Mouse (Mus musculus): Measurements from ENCODE around the gene Fbxl18. TPM values are rescaled to one million over a fixed set of nuclear protein-coding genes. Genes with fewer than 3 reads are reported as not detected.

The Fbxl18 gene
- polyA plus RNA-seq, 1 experiment from 2014 or later: 7.2 TPM

DNA sequence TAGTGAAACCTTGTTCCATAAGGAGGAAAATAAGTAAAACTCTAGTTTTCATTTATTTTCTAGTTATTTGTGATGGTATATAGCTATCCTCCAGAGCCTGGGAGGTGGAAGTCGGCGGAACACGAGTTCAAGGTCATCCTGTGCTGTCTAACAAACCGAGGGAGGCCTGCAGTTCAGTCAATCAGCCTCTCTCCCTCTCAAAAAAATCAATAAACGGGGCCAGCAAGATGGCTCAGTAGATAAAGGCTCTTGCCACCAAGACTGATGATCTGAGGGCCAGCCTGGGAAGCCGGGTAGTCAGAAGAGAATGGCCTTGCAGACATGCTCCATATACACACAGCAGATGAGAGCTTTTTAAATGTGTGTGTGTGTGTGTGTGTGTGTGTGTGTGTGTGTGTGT lies 71.1 kb downstream of the Fbxl18 start:
- Histone ChIP-seq H3K9ac (ENCODE audit: low read length) (peak overlapping the region; percentile 100), H3K9me3 (ENCODE audit: control insufficient read depth, low read length) (no peaks in the 10 kb centered on the region), H3K4me2 (ENCODE audit: low read length) (peak overlapping the region; percentile 81), H3K36me3 (ENCODE audit: control insufficient read depth, insufficient read depth, low read length) (no peaks in the 10 kb centered on the region), H3K27me3 (ENCODE audit: control insufficient read depth, insufficient read depth, low read length) (no peaks in the 10 kb centered on the region), H3K4me1 (ENCODE audit: control insufficient read depth in 2 of 2, insufficient read depth in 2 of 2, low read length in 2 of 2) (peaks cover 22 to 29% of the 10 kb centered on the region in 2 experiments), H3K27ac (replicated peaks in 1 of 2; ENCODE audit: control insufficient read depth in 1 of 2, insufficient read depth in 1 of 2, low read depth in 2 of 2, low read length in 2 of 2) (peak overlapping the region; percentile 100), H3K4me3 (ENCODE audit: control insufficient read depth in 1 of 2, insufficient read depth in 1 of 2, low read depth in 1 of 2, low read length in 2 of 2) (peak overlapping the region; percentile 90 to 98)
- 31% methylated on average over 6 of the region's 6 CpGs for WGBS
- no peak for ATAC-seq (ENCODE audit: insufficient number of reproducible peaks, insufficient read depth, low FRiP score, low read depth)

DNA sequence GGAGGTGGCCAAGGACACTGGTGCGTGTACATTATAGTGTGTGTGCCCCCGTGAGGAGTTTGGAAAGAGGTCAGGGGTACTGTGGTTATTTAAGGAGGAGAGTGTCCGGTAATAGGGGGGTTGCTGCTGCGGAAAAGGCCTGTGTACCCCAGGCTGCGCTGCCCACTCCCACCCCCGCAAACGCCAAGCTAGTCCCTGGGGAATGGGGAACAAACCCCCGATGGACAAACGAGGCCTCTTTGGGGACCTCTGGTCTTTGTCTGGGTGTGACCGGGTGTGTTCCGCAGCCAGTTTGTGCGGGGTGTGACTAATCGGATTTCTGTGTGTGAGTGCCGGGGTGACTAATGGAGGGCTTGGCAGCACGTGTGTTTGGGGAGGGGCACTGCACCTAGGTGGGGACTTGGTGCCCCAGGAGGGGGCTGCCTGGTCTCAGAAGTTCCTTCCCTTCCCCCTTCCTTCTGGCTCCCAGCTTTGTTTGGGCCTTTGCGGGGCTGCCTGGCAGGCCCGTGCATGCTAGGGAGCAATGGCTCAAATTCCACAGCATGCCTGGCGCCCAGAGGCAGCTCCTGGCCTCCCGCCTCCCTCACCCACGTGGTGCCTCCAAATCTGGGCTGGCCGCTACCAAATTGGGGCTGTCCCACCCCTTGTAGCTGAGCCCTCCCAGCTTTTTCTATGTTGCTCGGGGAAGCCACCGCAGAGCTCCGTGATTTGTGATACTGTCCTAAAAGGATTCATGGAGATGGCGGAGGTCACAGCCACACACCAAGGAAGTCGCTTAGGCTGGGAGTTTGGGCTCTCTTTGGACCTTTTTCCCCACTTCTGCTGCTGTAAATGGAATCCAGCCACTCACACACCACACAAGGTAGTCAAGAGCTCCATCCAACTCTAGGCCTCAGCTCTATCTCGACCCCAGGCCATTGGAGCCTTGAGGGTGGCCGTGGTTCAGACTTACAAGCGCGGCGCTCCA lies 71.8 kb downstream of the Fbxl18 start:
- Histone ChIP-seq H3K4me3 (ENCODE audit: control insufficient read depth in 1 of 2, insufficient read depth in 1 of 2, low read depth in 1 of 2, low read length in 2 of 2) (peak overlapping the region; percentile 90 to 98), H3K27me3 (ENCODE audit: control insufficient read depth, insufficient read depth, low read length) (no peaks in the 10 kb centered on the region), H3K9me3 (ENCODE audit: control insufficient read depth, low read length) (no peaks in the 10 kb centered on the region), H3K36me3 (ENCODE audit: control insufficient read depth, insufficient read depth, low read length) (no peaks in the 10 kb centered on the region), H3K9ac (ENCODE audit: low read length) (peak overlapping the region; percentile 100), H3K4me1 (ENCODE audit: control insufficient read depth in 2 of 2, insufficient read depth in 2 of 2, low read length in 2 of 2) (peaks cover 22 to 29% of the 10 kb centered on the region in 2 experiments), H3K4me2 (ENCODE audit: low read length) (peak overlapping the region; percentile 81), H3K27ac (replicated peaks in 1 of 2; ENCODE audit: control insufficient read depth in 1 of 2, insufficient read depth in 1 of 2, low read depth in 2 of 2, low read length in 2 of 2) (peak overlapping the region; percentile 100)
- peak; percentile 71 for ATAC-seq (ENCODE audit: insufficient number of reproducible peaks, insufficient read depth, low FRiP score, low read depth)
- 6% methylated on average over 30 of the region's 31 CpGs for WGBS

DNA sequence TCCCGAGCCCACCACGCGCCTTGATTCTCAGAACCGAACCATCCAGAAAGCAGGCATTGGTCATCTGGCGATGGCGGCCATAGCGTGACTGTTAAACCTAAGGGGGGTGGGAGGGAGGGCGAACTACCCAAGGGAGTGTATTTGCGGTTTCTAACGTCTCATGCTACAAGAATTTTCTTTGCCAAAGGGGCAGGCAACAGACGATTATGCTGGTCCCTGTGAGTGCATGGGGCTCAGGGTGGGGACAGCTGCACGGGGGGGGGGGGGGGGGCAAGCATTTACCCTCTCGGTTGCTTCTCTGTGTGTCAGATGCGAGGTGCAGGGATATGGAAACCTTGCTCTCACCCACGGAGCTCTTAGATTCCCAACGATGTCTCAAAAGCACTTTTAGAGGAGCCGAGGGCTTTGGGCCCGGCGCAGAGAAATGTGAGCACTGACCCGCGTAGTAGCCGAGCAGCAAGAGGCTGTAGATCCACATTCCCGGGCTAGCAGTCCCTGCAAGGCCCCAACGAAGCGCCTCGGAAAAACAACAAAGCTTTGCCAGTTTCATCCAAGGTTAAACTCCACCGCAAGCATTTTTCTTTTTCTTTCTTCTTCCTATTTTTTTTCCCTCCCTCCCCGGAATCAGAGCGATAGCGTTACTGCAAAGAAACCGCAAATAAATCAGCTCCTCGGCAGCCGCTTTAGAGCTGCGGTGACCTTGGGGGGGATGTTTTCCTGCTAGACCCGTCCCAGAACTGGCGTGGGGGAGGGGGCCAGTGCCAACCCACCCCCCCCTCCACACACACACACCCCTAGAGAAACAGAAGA lies 72.7 kb downstream of the Fbxl18 start:
- ATAC-seq (ENCODE audit: insufficient number of reproducible peaks, insufficient read depth, low FRiP score, low read depth): no peak
- Histone ChIP-seq H3K27ac (replicated peaks in 1 of 2; ENCODE audit: control insufficient read depth in 1 of 2, insufficient read depth in 1 of 2, low read depth in 2 of 2, low read length in 2 of 2) (peak overlapping the region; percentile 100), H3K36me3 (ENCODE audit: control insufficient read depth, insufficient read depth, low read length) (no peaks in the 10 kb centered on the region), H3K4me3 (ENCODE audit: control insufficient read depth in 1 of 2, insufficient read depth in 1 of 2, low read depth in 1 of 2, low read length in 2 of 2) (peak overlapping the region; percentile 90 to 98), H3K9ac (ENCODE audit: low read length) (peak overlapping the region; percentile 100), H3K4me1 (ENCODE audit: control insufficient read depth in 2 of 2, insufficient read depth in 2 of 2, low read length in 2 of 2) (peaks cover 22 to 29% of the 10 kb centered on the region in 2 experiments), H3K4me2 (ENCODE audit: low read length) (peak overlapping the region; percentile 81), H3K9me3 (ENCODE audit: control insufficient read depth, low read length) (no peaks in the 10 kb centered on the region), H3K27me3 (ENCODE audit: control insufficient read depth, insufficient read depth, low read length) (no peaks in the 10 kb centered on the region)
- WGBS: 2% methylated on average over 35 of the region's 36 CpGs

DNA sequence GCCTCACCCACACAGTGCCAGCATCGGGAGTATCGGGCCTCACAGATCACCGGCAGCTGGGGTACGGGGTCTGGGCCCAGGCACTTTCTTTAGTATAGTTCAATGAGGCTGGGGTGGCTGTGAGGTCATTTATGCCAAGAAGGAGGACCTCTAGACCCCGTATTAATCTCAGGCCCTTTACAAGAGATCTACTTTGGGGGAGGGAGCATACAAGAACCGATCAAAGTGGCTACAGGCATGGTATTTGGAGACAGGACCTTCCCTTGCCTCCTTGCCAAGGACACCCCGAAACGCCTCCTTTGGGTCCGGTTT lies 73.3 kb downstream of the Fbxl18 start:
- peak overlapping the region; percentile 100 for H3K9ac ChIP-seq (ENCODE audit: low read length)
- no peaks in the 10 kb centered on the region for H3K36me3 ChIP-seq (ENCODE audit: control insufficient read depth, insufficient read depth, low read length)
- no peaks in the 10 kb centered on the region for H3K9me3 ChIP-seq (ENCODE audit: control insufficient read depth, low read length)
- peaks cover 22 to 29% of the 10 kb centered on the region in 2 experiments for H3K4me1 ChIP-seq (ENCODE audit: control insufficient read depth in 2 of 2, insufficient read depth in 2 of 2, low read length in 2 of 2)
- peak overlapping the region; percentile 100 for H3K27ac ChIP-seq (replicated peaks in 1 of 2; ENCODE audit: control insufficient read depth in 1 of 2, insufficient read depth in 1 of 2, low read depth in 2 of 2, low read length in 2 of 2)
- under 1% methylated on average over 9 of the region's 9 CpGs for WGBS
- H3K27me3 ChIP-seq (ENCODE audit: control insufficient read depth, insufficient read depth, low read length): no peaks in the 10 kb centered on the region
- ATAC-seq (ENCODE audit: insufficient number of reproducible peaks, insufficient read depth, low FRiP score, low read depth): no peak
- peak overlapping the region; percentile 81 for H3K4me2 ChIP-seq (ENCODE audit: low read length)
- H3K4me3 ChIP-seq (ENCODE audit: control insufficient read depth in 1 of 2, insufficient read depth in 1 of 2, low read depth in 1 of 2, low read length in 2 of 2): peak overlapping the region; percentile 90 to 98

DNA sequence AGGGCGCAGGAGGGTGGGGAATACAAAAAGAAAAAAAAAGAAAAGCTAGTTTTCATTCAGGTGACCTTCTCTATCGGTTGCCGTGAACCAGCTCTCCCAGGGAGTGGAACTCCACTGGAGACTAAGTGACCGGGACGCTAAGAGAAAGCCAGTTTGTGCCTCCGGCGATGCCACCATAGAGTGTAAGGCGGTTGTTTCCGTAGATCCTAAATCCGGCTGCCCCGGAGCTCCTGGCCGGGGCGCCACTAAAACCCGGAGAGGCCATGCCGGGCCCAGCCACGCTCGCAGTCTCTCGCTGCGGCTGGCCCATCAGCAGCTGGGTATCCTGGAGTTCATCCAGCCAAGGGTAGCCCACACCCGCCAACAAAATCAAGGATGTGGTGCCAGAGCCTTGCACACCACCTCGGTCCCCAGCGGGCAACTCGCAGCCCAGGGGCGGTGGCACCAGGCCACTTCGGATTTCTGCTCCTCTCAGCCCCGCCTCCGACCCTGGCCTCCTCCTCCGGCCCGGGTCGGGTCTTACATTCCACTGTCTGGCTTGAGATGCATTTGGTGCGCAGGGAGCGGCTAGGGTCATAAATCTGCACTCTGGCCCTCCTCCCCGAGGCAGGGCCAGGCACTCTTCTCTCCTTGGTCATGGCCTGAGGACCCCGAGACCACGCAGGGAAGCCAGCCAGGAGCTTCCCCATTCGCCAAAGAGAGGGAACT lies 73.8 kb downstream of the Fbxl18 start:
- Histone ChIP-seq H3K9me3 (ENCODE audit: control insufficient read depth, low read length) (no peaks in the 10 kb centered on the region), H3K4me3 (ENCODE audit: control insufficient read depth in 1 of 2, insufficient read depth in 1 of 2, low read depth in 1 of 2, low read length in 2 of 2) (peak overlapping the region; percentile 90 to 98), H3K27ac (replicated peaks in 1 of 2; ENCODE audit: control insufficient read depth in 1 of 2, insufficient read depth in 1 of 2, low read depth in 2 of 2, low read length in 2 of 2) (peak overlapping the region; percentile 100), H3K27me3 (ENCODE audit: control insufficient read depth, insufficient read depth, low read length) (no peaks in the 10 kb centered on the region), H3K4me2 (ENCODE audit: low read length) (peak overlapping the region; percentile 81), H3K4me1 (ENCODE audit: control insufficient read depth in 2 of 2, insufficient read depth in 2 of 2, low read length in 2 of 2) (peaks cover 22 to 29% of the 10 kb centered on the region in 2 experiments), H3K36me3 (ENCODE audit: control insufficient read depth, insufficient read depth, low read length) (no peaks in the 10 kb centered on the region), H3K9ac (ENCODE audit: low read length) (peak overlapping the region; percentile 100)
- WGBS: under 1% methylated on average over 36 of the region's 36 CpGs
- peak; percentile 45 for ATAC-seq (ENCODE audit: insufficient number of reproducible peaks, insufficient read depth, low FRiP score, low read depth)

DNA sequence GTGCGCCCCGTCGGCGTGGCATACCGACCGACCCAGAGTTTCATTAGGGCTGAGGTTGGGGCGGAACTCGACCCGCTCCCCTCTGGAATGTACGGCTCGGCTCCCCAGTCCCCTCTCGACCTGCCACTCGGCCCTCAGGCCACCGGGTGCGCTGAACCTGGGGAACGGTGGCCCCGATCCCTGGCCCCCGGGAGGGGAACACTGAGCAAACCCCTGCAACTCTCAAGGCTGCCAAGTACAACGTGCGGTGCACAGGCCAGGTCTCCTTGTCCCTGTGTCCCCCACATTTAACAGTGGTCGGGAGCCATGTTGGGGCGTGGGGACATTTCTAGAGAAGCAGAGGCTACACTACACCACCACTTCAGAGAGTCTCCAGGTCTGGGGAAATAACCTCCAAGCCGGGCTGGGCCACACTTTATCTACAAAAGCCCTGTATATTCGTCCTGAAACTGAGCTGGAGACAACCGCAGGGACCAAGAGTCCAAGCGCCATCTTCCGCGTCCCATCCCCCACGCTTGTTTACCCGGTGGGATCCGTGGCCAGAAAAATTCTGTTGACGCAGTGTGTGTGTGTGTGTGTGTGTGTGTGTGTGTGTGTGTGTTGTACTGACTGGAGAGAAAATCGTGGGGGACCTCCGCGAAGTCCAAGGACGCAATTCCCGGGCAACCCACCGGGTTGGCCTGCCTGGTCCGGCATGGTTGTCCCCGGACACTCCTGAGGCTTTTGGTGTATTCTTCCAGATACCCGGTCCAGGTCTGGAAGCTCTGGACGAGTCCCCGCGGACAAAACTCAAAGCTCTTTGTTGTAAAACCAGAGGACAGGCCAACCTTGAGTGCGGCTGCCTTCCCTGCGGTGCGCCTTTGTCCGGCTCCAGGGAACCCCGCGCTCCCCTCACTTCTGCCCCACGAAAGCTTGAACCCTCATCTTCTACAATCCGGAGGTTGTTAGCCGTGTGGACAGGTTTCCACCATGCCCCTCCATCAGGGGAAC lies 74.7 kb downstream of the Fbxl18 start:
- H3K27ac ChIP-seq (replicated peaks in 1 of 2; ENCODE audit: control insufficient read depth in 1 of 2, insufficient read depth in 1 of 2, low read depth in 2 of 2, low read length in 2 of 2): peak overlapping the region; percentile 100
- peak overlapping the region; percentile 81 for H3K4me2 ChIP-seq (ENCODE audit: low read length)
- H3K9ac ChIP-seq (ENCODE audit: low read length): peak overlapping the region; percentile 100
- no peaks in the 10 kb centered on the region for H3K27me3 ChIP-seq (ENCODE audit: control insufficient read depth, insufficient read depth, low read length)
- under 1% methylated on average over 53 of the region's 53 CpGs for WGBS
- peak overlapping the region; percentile 90 to 98 for H3K4me3 ChIP-seq (ENCODE audit: control insufficient read depth in 1 of 2, insufficient read depth in 1 of 2, low read depth in 1 of 2, low read length in 2 of 2)
- H3K9me3 ChIP-seq (ENCODE audit: control insufficient read depth, low read length): no peaks in the 10 kb centered on the region
- H3K4me1 ChIP-seq (ENCODE audit: control insufficient read depth in 2 of 2, insufficient read depth in 2 of 2, low read length in 2 of 2): peaks cover 20 to 27% of the 10 kb centered on the region in 2 experiments
- no peak for ATAC-seq (ENCODE audit: insufficient number of reproducible peaks, insufficient read depth, low FRiP score, low read depth)
- H3K36me3 ChIP-seq (ENCODE audit: control insufficient read depth, insufficient read depth, low read length): no peaks in the 10 kb centered on the region

All from heart, embryonic 14.5 days (tissue).